Mouse (Mus musculus) forebrain, embryonic 10.5 days (tissue): ENCODE results near the gene Osbpl7. TPM values are rescaled to one million over a fixed set of nuclear protein-coding genes. Genes with fewer than 3 reads are reported as not detected.

Experiments
- DNase-seq: peaks from one replicate; pipeline ENCODE4 v3.0.0-alpha.2; 2017; ENCODE audit warnings: low spot score; ENCODE audit errors: extremely low spot score
- H3K27ac ChIP-seq: fragments of 300-500 bp; sonication (generic); 2 replicates; pipeline ENCODE4 v1.5.1; 2016; ENCODE audit warnings: mild to moderate bottlenecking
- H3K27me3 ChIP-seq: fragments of 300-500 bp; sonication (generic); 2 replicates; pipeline ENCODE4 v1.6.1; 2016; ENCODE audit warnings: mild to moderate bottlenecking; ENCODE audit not compliant: poor library complexity, severe bottlenecking
- H3K36me3 ChIP-seq: fragments of 300-500 bp; sonication (generic); replicated peaks from 2 replicates; pipeline ENCODE4 v1.6.1; 2016; ENCODE audit warnings: mild to moderate bottlenecking, moderate library complexity
- H3K4me1 ChIP-seq: fragments of 300-500 bp; sonication (generic); 2 replicates; pipeline ENCODE4 v1.6.1; 2016
- H3K4me3 ChIP-seq: fragments of 300-500 bp; sonication (generic); 2 replicates; pipeline ENCODE4 v1.5.1; 2016; ENCODE audit warnings: mild to moderate bottlenecking, moderate library complexity
- H3K9me3 ChIP-seq: fragments of 300-500 bp; sonication (generic); 2 replicates; pipeline ENCODE4 v1.6.1; 2016; ENCODE audit warnings: mild to moderate bottlenecking, moderate library complexity
- WGBS: fragments of 180-500 bp; shearing (Covaris S2); methylation state at CpG from one replicate; pipeline ENCODE4 v1.1.7; 2016; 5-methylcytosine and 5-hydroxymethylcytosine counted together
- polyA plus RNA-seq: library from polyadenylated mRNA; unstranded; fragments of >200 nt; fragmentation: Nextera tagmentation; extraction: Ambion mirVana; gene quantifications from 2 replicates; pipeline ENCODE4 v1.2.1, GENCODE M21; 2016

Osbpl7 gene
- polyA plus RNA-seq: 8.4 and 8.9 TPM in 2 replicates

DNA sequence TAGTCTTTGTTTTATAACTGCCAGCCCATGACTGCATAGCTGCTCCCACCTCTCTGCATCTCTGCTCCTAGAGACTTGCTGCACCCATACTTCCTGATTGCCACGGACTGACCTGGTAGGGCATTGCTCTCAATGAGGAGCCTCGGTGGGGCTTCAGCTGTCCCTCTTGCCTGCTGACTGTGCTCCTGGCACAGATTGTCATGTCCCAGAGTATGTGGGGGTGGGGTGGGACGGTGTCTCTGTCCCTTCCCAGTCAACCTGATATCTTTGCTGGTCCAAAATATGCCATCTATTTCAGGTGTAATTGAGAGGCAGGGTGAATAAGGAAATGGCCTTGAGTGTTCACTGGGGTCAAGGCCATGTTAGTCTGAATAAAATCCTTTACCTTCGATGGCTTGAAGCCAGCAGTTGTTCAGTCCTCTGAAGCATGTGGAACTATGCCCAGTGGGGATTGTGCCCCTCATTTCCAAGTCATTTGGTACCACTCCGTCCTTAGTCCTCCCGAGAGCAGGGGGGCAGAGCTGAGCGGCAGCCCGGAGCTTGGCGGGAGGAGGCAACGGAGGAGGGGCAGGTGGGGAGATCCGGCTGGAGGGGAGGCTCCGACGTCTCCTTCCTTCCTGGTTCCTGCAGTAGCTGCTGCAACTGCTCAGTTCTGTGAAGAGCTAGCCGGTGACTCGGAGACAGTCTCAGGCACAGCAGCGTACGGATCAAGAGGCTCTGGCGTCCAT is at the start of gene Osbpl7:
Gene Osbpl7 (plus strand): TSS at position 413 of the 728 bp plus-strand sequence.
- no peaks in the 10 kb centered on the region for H3K27me3 ChIP-seq
- WGBS: 10% methylated on average over 18 of the region's 18 CpGs
- H3K36me3 ChIP-seq: peaks cover 53% of the 10 kb centered on the region
- H3K4me1 ChIP-seq: peaks cover 30% of the 10 kb centered on the region
- H3K9me3 ChIP-seq: no peaks in the 10 kb centered on the region; the same call in 1 of the 2 replicates
- DNase-seq: peak; percentile 67
- peak within 1 kb of the TSS; percentile 77 for H3K27ac ChIP-seq
- H3K4me3 ChIP-seq: peak within 1 kb of the TSS; percentile 64

DNA sequence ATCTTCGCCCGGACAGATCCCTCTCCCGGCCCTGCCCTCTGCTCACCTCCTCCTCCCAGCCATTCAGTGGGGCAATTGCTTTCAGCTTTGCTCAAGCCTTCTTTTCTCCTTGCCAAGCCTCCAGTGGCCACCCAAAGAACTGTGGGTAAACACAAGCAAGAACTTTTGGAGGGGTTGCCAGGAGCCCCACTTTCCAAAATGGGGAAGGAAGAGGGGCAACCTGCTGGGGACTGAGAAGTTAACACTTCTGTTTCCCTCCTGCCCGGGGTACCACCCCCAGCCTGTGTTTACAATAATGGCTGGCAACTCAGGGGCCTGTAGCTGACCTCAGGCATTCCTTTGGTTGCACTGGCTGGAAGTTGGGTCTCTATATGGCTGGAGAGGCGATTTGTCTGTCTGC is 47.3 kb upstream of the Osbpl7 start:
- peaks cover 81% of the 10 kb centered on the region for H3K27me3 ChIP-seq
- H3K36me3 ChIP-seq: no peaks in the 10 kb centered on the region
- no peaks in the 10 kb centered on the region for H3K9me3 ChIP-seq
- 0 out of 2 replicates have a peak overlapping the region, but pooled peaks have one; percentile 17 for H3K27ac ChIP-seq
- WGBS: 41% methylated on average over 5 of the region's 5 CpGs
- peaks cover 37% of the 10 kb centered on the region for H3K4me1 ChIP-seq
- no peak for DNase-seq
- no peak overlapping the region for H3K4me3 ChIP-seq

DNA sequence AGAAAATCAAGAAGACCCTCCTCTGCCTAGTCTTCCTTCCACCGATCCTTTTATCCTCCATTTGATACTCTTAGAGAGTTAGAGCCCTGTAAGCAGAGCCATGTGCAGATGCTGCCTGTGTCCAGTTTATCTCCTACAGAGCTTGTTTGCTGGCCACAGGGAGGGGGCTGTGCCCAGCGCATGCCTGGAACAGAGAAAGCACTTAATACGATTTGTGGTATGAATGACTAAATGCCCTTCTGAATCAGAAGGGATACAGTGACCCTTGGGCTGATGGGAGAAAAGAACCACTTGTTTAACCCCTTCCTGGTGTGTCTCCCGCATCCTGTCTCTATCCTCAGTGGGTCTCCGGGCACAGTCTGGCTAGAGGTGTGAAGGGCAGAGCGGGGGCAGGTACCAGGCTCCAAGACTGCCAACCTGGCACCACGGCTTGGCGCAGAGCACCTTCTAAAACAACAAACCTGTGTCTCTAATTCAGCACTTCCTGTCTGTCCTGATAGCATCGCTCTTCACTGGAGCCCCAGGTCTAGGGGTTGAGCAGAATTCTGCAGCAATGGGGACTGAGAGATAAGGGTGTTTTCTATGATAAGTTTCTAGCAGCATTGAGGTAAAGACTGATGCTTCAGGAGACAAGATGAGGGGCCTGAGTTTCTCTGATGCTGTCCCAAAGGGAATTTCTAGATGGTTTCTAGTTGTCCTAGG is 43.2 kb upstream of the Osbpl7 start:
- H3K27ac ChIP-seq: no peak overlapping the region
- peaks cover 81% of the 10 kb centered on the region for H3K27me3 ChIP-seq
- H3K9me3 ChIP-seq: no peaks in the 10 kb centered on the region
- 81% methylated on average over 9 of the region's 9 CpGs for WGBS
- peaks cover 38% of the 10 kb centered on the region for H3K4me1 ChIP-seq
- H3K4me3 ChIP-seq: no peak overlapping the region
- no peaks in the 10 kb centered on the region for H3K36me3 ChIP-seq
- no peak for DNase-seq

DNA sequence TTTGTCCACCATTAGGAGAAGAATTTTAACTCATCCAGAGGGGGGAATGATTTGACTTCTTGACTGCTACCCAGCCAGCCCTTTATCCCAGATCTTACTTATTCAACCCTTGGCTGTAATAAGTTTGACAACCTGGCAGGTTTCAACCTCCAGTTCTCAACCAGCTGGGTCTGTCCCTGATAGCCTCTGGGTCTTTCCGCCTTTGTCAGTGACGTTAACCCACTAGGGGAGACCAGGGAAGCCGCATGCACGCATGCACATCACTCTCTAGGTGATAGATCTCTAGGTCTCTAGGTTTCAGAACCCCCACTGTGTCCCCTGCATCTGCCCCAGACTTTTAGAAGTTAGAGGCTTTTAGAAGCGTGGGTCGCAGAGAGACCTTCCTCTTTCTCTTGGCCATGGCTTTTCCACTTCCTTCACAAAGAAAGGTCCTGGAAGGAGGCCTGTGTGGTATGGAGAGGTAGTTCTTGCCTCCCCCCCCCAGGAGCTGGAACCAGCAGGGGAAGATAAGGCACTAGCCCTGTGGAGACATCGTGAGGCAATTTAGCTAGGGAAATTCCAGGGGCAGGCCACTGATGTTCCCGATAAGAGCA is 41.1 kb upstream of the Osbpl7 start:
- Histone ChIP-seq H3K4me3 (no peak overlapping the region), H3K4me1 (peaks cover 36% of the 10 kb centered on the region), H3K27ac (peak overlapping the region; percentile 6; the same call in 1 of the 2 replicates), H3K36me3 (no peaks in the 10 kb centered on the region), H3K27me3 (peaks cover 81% of the 10 kb centered on the region), H3K9me3 (no peaks in the 10 kb centered on the region)
- DNase-seq: no peak
- WGBS: 64% methylated on average over 8 of the region's 8 CpGs

DNA sequence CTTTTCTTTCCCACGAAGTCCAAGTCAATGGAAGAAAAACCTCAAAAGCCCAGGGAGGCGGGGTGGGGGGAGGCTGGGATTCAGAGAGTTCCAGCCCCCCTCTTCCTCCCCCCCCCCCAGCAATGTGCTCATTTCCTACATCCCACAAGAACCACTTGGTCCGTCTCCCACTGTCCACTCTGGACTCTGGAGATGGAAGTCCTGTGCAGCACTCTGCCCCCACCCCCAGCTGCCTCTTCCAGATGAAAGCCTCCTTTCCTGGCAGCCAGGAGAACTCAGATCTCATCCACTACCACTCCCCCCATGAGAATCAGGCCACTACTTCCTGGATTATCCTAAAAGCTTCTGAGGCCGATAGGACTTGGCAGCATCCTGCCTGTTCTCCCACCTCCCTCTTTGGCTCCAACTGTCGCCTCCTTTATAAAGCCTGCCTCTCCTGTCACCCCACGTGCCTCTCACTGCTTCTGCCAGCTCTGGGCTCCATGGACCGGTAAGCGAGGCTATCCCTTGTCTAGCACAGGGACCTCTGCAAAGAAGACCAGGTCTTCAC is 37.2 kb upstream of the Osbpl7 start, which contains the start of gene Sp6:
Gene Sp6 (plus strand): TSS at position 274 of the 550 bp plus-strand sequence.
- WGBS: 37% methylated on average over 8 of the region's 8 CpGs
- Histone ChIP-seq H3K4me3 (no peak within 1 kb of the TSS), H3K36me3 (no peaks in the 10 kb centered on the region), H3K9me3 (no peaks in the 10 kb centered on the region), H3K27ac (no peak within 1 kb of the TSS), H3K4me1 (peaks cover 33% of the 10 kb centered on the region), H3K27me3 (peaks cover 100% of the 10 kb centered on the region)
- no peak for DNase-seq

DNA sequence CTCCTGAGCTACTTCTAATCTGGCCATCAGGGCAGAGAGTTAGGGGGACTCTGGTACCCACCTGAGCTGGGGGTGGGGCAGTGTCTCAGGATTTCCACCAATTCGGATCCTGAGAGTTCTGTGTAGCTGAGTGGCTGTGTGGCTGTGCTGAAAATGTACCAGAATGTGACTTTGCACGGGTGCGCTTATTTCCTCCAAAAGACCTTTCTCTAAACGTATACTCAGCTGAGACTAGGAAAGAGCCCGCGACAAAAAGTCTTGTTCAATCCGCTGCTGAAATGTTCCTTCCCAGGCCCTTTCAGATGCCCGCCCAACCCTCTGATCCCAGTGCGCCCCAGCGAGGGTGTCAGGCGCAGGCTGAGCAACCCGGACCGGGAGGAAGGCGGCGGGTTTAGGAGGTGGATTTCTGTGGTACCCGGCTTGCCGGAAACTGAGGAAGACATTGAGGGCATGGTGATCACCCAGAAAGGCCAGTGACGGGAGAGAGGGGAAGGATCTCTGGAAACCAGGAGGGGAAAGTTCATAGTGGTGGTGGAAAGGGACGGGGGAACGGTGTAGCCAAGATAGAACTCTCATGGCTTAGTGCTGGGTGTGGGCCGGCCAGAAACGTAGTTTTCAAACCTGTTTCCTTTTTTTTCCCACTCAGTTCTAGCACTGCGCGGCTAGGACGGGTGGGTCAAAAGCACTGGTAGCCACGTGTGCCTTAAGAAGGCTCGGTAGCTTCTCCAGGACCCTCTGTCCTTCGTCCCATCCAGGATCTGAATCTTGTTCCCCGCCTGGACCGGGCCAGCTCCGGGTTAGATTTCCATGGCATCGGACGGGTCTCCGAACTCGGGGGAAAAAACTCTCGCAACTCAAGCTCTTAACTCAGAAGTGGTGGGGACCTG is 32.5 kb upstream of the Osbpl7 start:
- DNase-seq: peak; percentile 42
- Histone ChIP-seq H3K36me3 (no peaks in the 10 kb centered on the region), H3K9me3 (no peaks in the 10 kb centered on the region), H3K27me3 (peaks cover 100% of the 10 kb centered on the region), H3K27ac (no peak overlapping the region), H3K4me1 (peaks cover 53% of the 10 kb centered on the region), H3K4me3 (peak overlapping the region; percentile 48)
- WGBS: under 1% methylated on average over 36 of the region's 36 CpGs

DNA sequence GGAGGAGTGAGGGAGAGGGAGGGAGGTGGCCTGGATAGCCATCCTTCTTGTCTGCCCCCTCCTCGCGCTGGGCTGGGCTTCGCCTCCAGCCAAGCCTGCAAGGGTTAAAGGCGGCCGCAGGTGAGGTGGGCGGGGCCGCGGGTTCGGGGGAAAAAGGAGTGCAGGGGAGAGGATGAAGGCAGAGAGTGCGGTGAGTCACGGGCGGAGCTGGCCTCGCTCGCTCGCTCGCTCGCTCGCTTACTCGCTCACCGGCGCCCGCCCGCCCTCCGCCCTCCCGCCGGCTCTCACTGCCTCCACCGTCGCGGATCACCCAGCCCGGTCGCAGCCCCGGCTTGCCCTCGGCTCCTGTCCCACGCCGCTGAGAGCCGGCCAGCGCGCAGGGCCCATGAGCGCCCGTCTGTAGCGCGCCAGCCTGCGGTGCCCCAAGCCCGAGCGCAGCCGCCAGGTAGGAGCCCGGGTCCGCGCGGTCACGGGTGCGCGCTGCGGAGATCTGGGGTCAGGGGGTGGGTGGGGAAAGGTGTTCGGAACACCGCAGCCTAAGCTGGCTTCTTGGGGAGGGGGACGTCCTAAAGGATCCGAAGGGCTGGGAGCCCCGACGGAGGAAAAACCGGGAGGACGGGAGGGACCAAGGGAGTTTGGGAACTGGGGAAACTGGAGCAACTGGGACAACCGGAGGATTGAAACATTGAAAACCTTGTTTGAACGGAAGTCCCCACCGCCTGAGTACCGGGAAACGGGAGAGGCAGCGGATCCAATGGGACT is 31.7 kb upstream of the Osbpl7 start:
- peak overlapping the region; percentile 48 for H3K4me3 ChIP-seq
- no peaks in the 10 kb centered on the region for H3K36me3 ChIP-seq
- H3K9me3 ChIP-seq: no peaks in the 10 kb centered on the region
- H3K4me1 ChIP-seq: peaks cover 53% of the 10 kb centered on the region
- H3K27me3 ChIP-seq: peaks cover 100% of the 10 kb centered on the region
- no peak for DNase-seq
- peak overlapping the region; percentile 53; the same call in 1 of the 2 replicates for H3K27ac ChIP-seq
- WGBS: under 1% methylated on average over 67 of the region's 68 CpGs

DNA sequence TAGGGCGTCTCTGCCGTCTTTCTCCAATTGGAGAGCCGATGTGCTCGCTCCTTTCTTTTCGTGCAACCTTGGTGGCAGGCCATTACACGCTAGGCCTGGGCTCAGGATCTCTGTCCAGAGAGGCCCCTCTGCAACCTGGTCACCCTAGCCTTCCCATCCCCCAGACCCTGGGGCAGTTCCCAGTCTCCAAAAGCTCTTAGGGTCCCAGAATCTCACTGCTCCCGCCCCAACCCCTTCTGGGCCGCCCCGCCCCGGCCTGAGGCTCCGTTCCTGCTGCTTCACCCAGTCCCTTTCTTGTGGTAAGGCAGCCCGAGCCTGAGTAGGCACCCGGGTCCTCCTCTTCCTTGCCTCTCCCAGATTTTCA is 31.1 kb upstream of the Osbpl7 start:
- H3K4me3 ChIP-seq: peak overlapping the region; percentile 48
- H3K4me1 ChIP-seq: peaks cover 58% of the 10 kb centered on the region
- H3K36me3 ChIP-seq: no peaks in the 10 kb centered on the region
- no peak overlapping the region for H3K27ac ChIP-seq
- peaks cover 100% of the 10 kb centered on the region for H3K27me3 ChIP-seq
- 2% methylated on average over 13 of the region's 13 CpGs for WGBS
- H3K9me3 ChIP-seq: no peaks in the 10 kb centered on the region
- DNase-seq: no peak

DNA sequence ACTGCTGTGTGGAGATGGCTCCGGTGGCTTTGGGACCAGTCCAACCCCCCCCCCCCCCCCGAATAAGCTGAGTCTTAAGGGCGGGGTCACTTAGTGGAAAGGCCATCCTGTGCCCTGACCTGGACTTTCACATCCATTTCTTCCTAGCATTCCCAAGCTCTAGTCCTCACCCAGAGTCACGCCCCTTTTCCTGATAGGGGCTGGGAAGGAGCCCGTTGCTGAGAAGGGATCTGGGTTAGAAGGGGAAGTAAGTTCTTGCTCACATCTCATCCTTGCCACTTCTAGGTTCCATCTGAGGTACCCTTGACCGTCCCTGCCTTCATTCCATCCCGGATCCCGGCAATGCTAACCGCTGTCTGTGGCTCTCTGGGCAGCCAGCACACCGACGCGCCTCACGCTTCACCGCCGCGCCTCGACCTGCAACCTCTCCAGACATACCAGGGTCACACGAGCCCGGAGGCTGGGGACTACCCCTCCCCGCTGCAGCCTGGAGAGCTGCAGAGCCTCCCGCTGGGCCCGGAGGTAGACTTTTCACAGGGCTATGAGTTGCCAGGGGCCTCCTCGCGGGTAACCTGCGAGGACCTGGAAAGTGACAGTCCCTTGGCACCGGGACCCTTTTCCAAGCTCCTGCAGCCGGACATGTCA is 29.2 kb upstream of the Osbpl7 start:
- H3K27ac ChIP-seq: peak overlapping the region; percentile 51; the same call in 1 of the 2 replicates
- H3K27me3 ChIP-seq: peaks cover 96% of the 10 kb centered on the region
- H3K4me3 ChIP-seq: peak overlapping the region; percentile 57
- DNase-seq: no peak
- H3K9me3 ChIP-seq: no peaks in the 10 kb centered on the region
- peaks cover 77% of the 10 kb centered on the region for H3K4me1 ChIP-seq
- no peaks in the 10 kb centered on the region for H3K36me3 ChIP-seq
- 2% methylated on average over 27 of the region's 27 CpGs for WGBS

DNA sequence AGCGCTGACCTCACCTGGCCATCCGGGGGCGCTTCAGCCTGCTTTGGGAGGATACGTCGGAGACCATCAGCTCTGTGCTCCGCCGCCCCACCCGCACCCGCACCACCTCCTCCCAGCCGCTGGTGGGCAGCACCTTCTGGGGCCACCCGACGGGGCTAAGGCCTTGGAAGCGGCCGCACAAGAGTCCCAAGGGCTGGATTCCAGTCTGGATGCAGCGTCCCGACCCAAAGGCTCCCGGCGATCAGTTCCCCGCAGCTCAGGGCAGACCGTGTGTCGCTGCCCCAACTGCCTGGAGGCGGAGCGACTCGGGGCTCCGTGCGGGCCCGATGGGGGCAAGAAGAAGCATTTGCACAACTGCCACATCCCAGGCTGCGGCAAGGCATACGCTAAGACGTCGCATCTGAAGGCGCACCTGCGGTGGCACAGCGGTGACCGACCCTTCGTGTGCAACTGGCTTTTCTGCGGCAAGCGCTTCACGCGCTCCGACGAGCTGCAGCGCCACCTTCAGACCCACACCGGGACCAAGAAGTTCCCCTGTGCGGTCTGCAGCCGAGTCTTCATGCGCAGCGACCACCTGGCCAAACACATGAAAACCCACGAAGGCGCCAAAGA is 28.4 kb upstream of the Osbpl7 start:
- WGBS: under 1% methylated on average over 50 of the region's 50 CpGs
- Histone ChIP-seq H3K9me3 (no peaks in the 10 kb centered on the region), H3K36me3 (no peaks in the 10 kb centered on the region), H3K4me1 (peaks cover 82% of the 10 kb centered on the region), H3K4me3 (peak overlapping the region; percentile 57), H3K27ac (peak overlapping the region; percentile 51), H3K27me3 (peaks cover 89% of the 10 kb centered on the region)
- peak; percentile 76 for DNase-seq

DNA sequence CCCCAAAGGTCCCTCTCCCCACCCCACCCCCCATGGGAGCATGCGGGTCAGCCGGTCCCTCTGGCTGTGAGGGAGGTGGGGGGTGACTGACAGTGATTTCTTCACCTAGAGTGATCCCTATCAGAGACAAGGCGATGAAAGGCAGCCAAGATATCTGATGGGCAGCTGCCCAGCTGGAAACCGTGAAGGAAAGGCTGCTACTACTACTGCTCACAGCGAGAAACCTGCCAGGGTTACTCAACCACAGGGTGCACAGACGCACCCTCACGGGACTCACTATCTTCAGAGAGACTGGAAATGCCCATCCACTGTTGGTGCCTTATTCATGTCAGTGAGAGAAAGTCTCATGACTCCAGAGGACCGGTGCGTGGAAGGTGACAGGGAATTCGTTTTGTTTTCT is 25.5 kb upstream of the Osbpl7 start:
- Histone ChIP-seq H3K27ac (peak overlapping the region; percentile 87), H3K27me3 (peaks cover 59% of the 10 kb centered on the region), H3K4me3 (no peak overlapping the region; the same call in 1 of the 2 replicates), H3K36me3 (no peaks in the 10 kb centered on the region), H3K4me1 (peaks cover 72% of the 10 kb centered on the region), H3K9me3 (no peaks in the 10 kb centered on the region)
- 13% methylated on average over 10 of the region's 10 CpGs for WGBS
- no peak for DNase-seq
